Mouse (Mus musculus) spleen, postnatal 4 days (tissue): ENCODE measurements at regions not wholly inside any gene's neighbourhood (a gene's known extent, or its start where the extent isn't known, plus 50 kb on each side); places are given as distances from the start of the nearest gene placed in this dataset.
"Not testable (repeated sequence)": the region's sequence is repeated elsewhere in the genome, so short reads cannot be mapped to it uniquely, and the experiment has no call there.

ENCODE experiments used
- DNase-seq, 2 experiments: peaks; one replicate each; pipeline ENCODE4 v3.0.0; 2022; ENCODE audit warnings: low spot score in 2 of 2

DNA sequence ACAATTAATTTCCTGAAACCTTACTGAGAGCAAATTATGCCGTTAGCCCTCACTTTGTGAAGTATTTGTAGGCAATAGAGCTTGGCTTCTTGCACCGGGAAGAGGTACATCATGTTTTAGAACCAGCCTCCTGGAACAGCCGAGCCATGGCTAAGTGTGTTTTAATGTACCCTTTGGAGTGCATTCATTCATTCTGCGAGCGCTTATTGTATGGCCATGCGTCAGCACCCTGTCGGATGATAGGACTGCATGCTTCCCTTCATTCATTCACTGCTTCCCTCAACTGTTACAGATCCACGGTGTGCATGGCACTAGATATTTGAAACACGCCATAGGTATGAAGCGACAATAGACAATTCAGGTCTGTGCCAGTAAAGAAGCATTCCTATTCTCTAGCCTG lies 409.4 kb upstream of the Ercc4 start:
- DNase-seq = no peak

DNA sequence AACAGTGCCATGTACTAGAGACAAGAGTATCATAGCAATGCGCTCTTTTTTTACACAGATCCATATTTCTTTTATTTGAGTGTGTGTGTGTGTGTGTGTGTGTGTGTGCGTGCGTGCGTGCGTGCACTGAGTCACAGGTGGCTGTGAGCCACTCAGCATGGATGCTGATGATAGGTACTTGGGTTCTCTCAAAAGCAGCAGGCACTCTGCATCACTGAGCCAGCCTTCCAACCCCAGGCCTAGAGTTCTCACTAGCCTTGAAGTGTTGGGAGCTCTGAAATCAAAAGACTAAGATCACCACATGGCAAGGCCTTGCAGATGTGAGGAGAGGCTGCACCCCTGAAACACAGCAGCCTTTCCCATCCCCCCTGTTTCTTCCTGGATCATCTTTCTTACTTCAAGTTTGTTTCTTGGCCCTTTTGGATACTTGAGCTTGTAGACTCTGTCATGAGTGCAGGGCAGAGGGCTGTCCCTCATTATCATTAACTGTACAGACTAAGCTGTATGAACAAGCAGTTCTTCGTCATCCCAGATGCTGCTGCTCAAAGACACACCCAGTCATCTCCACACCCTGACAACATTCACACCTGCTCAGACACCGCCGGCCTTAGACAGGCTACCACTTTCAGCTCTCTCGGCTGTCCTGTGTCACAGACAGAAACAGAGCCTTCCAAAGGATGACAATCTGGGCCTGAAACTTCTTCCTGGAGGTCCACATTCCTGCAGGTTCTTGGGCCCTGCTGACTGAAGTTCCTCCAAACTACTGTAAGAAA lies 405.5 kb upstream of the Ercc4 start:
- no peak for DNase-seq

DNA sequence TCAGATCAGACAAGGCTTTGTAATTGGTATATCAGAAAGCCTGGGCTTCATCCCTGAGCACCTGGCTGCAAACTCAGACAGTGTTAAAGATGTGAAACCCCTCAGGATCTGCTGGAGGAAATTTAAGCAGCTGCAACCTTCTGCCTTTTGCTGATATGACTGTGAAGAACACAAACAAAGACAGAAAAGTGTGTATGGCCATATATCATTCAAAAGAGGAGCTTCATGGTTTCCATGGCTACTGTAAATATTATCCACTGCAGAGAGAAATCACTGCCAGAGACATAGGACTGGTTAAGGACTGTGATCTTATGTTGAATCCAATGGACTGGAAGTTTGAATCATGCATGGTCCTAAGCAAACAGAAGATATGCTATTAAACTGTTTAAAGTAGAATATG lies 402.6 kb upstream of the Ercc4 start:
- DNase-seq = no peak

DNA sequence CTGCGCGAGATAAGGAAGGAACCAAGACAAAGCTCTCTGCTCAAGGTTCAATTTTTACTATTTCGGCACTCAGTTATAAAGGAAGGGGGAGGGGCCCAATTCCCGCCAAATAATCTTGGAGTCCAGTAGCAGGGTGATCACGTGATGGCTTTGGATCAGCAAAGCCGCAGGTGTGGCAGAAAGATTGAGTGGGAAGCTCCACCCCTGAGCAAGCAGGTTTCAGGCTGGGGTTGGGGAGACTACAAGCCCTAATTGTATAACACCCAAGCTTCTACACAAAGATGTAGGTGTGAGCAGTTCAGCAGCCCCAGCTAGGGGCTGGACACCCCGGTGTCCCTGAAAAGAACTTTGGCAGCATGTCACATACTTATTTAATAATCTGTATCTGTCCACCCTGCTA lies 388.1 kb upstream of the Ercc4 start:
- not testable (repeated sequence) for DNase-seq

DNA sequence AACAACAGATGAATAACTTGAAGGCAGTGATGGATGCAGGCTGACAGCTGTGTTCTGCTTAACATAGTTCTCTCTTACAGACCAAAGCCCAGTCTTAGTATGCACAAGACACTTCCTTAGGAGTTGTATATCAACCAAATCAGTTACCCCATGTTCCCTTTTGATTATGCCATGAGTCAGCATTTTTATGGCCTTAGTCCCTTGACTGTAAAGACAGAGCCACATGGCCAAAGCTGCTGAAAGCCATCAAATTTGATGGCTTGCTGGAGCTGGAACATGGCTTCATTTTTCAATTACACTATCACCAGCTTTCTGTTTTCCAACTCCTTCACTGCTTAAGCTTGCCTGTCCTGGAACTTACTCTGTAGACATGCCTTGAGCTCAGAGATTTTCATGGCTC lies 383.4 kb upstream of the Ercc4 start:
- no peak for DNase-seq

DNA sequence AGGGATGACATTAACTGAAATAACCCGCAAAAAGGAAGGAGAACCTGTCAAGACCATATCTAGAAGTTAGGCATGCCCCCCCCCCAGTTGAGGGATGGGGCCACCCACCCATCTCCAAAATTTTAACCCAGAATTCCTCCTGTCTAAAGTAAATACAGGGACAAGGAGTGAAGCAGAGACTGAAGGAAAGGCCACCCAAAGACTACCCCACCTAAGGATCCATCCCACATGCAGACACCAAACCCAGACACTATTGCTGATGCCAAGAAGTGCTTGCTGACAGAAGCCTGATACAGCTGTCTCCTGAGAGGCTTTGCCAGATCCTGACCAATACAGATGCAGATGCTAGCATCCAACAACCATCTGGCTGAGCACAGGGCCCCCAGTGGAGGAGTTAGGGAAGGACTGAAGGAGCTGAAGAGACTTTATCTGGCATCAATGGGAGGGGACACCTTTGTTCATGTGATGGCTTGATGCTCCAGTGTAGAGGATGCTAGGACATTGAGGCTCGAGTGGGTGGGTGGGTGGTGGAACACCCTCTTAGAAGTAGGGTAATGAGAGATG lies 379.2 kb upstream of the Ercc4 start:
- not testable (repeated sequence) for DNase-seq

DNA sequence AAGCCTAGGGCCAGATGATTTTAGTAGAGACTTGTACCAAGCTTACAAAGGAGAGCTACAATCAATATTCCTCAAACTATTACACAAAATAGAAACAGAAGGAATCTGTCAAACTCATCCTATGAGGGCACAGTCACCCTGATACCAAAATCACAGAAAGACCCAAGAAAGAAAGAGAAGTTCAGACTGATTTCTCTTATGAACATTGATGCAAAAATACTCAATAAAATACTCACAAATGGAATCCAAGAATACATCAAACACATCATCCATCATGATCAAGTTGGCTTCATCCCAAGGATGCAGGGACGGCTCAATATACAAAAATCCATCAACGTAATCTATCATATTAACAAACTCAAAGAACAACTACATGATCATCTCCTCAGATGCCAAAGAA lies 377.9 kb upstream of the Ercc4 start:
- no peak for DNase-seq

DNA sequence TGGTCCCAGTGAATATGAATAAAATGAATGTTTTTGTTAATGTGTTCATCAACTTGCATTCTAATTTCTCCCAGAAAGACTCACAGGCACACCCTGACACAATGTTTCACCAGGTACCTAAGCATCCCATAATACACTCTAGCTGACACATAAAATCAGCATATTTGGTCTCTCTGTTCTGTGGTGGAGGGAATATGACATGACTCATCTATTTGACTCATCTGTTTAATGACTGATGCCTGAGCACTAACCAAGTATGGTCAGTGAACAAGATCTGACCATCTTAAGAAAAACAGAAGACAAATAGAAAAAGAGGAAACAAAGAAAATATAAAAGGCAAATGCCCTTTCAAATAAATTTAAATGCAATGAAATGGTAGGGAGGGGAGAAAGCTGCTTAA lies 367.0 kb upstream of the Ercc4 start:
- DNase-seq = no peak

DNA sequence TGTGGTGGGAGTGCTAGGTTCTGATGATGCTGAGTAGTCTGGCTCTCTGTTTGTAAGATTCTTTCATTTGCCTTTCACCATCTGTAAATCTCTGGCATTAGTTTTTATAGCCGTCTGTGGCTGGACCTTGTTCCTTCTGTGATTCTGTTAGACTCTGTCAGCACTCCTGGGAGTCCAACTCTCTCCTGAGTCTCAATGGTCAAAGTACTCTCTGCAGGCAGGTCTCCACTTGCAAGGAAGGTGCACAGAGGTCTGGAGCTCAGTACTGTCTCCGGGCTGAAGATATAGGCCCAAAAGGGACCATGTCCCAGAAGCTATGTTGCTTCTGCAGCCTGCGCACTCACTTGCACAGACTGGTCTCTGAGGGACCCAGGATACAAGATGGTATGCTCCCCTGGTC lies 356.3 kb upstream of the Ercc4 start:
- DNase-seq = no peak

DNA sequence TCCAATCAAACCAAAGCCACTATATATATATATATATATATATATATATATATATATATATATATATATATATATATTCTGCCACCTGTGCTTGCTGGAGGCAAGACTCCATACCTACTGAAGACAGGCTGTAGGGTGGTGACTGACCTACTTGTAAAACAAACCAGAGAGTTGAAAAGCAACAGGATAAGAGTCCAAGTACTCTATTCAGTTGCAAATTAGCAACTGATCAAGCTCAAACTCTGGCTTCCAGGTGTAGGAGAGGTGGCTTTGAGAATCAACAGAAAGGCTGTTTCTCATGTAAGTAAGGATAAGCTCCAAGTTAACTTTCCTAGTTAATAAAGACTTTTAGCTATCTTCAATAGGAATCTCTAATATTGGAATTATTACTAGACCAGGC lies 355.1 kb upstream of the Ercc4 start:
- DNase-seq = no peak

DNA sequence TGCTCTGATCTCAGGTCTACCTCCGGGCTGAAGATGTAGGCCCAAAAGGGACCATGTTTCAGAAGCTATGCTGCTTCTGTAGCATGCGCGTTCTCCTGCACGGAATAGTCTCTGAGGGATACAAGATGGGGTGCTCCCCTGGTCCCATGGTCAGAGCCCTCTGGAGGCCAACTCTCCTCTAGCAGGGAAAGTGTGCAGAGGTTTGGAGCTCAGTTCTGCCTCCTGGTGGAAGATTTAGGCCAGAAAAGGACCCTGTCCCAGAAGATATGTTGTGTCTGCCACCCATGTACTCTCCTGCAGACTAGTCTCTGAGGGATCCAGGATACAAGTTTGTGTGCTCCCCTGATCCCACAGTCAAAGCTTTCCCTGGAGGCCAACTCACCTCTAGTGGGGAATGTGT lies 350.9 kb upstream of the Ercc4 start:
- no peak for DNase-seq

DNA sequence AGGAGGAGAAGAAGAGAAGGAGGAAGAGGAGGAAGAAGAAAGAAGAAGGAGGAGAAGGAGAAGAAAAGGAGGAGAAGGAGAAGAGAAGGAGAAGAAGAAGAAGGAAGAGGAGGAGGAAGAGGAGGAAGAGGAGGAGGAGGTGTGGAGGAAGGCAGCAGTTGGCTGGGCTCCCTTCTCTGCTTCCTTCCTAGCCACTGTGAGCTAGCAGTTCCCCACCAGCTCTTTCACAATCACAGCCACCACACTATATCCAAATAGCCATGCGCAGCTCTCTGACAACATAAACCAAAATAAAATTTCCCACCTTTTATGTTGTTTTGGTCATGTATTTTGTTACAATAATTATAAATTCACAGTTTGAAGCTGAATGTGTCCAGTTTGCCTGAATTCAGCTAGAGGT lies 345.3 kb upstream of the Ercc4 start:
- DNase-seq = no peak

DNA sequence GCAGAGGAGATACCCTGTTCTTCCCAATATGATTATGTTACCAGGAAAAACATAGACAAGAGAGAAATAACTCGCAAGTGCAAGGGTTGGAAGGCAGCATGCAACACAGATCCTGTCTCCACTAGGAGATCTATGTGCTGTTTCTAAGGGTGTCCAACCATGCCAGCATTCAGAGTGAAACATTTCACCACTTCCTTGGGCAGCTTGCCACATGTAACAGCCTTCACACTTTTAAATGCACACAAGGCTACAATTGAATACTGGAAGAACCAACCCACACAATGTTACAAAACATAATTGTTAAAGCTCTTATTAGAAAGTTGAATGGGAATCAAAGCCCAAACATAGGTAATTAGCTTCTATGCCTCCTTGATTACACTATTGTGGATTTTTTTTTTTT lies 344.9 kb upstream of the Ercc4 start:
- DNase-seq = no peak

DNA sequence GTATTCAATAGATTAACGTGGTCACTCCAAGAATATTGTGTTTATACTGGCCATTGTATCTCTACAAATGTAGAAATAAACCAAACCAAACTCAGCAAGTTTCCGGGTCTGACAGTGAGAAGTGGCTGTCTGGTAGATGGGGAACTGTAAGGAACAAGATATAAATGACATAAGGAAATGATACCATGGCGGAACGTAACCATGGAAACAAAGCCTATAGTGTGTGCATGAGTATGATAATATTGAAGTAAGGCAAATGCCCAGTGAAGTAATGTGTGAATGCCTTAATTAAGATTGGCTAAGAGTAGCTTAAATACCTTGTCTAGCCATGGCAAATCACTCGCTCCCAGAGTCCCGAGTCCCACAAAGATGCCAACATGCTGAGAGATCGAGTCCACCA lies 342.6 kb upstream of the Ercc4 start:
- DNase-seq = no peak

DNA sequence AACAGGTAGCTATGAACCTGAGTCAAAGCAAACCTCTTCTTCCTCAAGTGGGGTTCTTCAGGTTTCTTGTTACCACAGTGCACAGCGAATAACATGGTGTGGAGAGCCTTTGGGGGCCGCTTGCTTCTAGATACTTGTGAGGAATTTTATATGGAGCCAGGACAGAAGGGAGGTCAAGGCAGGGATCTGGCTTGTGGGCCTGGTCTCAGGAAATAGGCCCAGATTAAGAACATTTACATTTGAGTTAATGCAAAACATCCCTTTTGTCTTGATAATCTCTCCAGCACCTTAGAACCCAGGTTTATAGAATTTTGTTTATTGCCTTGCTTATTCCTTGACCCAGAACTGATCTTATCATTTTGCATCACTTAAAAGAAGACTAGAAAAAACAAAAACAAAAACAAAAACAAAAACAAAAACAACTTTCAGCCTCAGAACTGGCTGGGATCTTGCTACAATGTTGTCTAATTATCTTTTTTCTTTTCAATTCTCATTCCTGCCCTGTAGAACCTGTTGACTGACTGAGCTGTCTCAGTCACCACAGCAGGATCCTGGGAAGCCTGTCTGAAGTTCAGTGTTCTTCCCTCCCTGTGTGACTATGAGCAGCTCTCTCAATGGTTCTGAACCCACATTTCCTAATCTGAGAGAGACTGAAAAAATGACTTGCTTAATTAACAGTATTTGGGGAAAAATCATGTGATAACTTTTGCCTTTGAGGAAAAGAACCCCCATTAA lies 341.2 kb upstream of the Ercc4 start:
- DNase-seq = no peak

DNA sequence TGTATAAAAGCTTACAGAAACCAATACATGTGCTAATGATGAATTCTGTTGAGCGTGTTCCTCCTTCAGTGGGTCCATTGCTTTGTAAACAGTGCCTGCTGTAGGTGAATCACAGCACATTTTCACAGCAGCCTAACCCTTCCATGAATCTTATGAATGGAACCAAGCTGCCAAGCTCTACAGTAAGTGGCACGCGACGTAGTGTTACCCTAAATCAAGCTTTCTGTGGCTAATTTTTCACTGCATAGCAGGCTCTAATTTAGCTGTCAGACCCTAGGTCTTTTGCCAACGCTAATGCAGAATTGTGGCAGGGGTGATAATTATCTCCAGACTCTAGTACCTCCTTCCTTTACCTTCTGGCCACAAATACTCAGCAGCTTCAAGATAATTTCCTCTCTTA lies 339.0 kb upstream of the Ercc4 start:
- DNase-seq = no peak

DNA sequence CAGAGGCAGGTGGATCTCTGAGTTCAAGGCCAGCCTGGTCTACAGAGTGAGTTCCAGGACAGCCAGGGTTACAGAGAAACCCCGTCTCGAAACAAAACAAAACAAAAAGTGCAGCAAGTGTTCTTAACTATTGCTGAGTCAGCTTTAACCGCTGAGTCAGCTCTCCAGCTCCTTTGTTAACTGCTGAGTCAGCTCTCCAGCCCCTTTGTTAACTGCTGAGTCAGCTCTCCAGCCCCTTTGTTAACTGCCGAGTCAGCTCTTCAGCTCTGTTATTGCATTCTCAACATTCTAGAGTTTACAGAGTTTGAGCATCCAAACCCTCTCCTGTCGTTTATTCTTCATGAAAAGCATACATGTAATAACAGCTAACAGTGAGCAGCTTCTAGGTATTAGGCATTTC lies 336.9 kb upstream of the Ercc4 start:
- no peak for DNase-seq

DNA sequence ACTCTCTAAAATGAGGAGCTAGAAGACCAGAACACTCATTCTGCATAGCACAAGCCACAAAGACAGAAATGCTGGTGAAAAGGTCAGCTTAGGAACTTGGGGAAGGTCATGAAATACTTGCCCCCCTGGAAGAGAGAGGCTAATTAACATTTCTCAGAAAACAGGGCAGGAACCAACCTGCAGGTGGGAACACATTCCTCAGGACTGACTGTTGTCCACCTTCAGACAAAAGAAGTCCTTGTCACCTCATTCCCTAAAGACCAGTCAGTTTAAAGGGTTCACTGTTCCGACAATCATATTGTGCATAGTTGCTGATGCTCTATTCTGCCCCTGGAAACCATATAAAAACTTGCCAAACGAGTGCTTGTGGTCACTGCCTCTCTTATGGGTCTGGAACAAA lies 333.6 kb upstream of the Ercc4 start:
- peak in 1 of 2 experiments; percentile 25 for DNase-seq

DNA sequence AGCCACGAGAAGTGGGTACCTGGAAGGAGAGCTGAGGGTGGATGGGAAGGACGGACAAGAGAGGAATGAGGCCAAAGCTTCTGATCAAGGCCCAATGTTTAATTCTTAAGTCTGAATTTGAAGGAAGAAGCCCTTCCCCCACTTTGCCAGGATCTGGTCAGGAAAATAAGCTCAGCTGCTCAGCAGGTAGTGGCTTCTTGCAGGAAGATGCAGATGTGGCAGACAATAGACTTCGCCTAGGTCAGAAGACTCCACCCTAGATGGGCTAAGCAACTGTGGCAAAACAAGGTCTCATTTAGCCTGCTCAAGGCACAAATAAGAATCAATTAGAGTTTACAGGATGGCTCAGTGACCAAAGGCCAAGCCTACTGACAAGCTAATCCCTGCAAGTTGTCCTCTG lies 330.4 kb upstream of the Ercc4 start:
- no peak for DNase-seq

DNA sequence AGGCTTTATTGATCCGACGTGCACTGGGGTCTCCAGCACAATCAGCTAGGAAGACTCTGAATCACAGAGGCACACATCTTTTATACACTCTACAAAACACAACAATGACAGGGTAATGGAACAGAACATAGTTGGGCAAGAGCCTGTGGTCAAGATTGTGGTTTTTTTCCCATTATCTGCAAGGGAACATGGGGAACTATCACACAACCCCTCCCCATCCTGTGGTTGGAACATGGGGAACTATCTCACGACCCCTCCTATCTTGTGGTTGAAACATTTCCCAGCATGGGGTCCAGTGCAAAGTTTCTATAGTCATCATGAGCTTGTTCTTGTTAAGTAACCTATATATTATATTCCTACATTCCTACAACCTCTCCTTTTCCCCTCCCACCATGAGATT lies 328.8 kb upstream of the Ercc4 start:
- no peak for DNase-seq

DNA sequence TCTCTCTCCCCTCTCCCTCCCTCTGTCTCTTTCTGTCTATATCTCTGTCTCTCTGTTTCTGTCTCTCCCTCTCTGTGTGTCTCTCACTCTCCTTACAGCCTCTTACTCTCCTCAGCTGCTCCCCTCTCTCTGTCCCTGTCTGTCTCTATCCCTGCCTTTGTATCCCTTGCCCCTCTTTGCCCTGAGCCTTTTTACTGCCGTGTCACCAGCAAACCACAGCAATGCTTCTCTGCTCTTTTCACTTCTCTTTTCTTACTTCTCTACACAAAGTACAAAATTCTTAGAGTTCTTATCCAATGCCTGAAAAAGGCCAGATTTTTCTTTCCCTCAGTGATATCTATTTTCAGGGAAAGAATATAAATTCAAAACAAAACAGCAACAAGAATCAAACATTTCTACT lies 323.7 kb upstream of the Ercc4 start:
- DNase-seq = no peak

DNA sequence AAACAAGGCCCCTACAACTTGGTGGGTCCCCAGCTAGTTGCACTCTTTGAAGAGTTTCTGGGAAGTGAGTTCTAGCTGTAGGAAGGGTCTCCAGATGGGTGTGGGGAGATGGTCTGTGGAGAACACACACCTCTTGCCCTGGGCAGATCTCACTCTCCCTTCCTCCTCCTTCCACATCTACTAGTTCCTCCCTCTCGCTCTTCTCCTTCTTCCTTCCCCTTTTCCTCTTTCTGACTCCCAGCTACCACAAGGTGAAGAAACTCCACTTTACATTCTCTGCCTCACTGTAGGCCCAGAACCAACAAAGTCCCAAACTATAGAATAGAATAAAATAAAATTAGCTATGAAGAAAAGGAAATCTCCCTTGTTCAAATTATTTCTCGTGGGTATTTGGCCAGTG lies 311.0 kb upstream of the Ercc4 start:
- no peak for DNase-seq

DNA sequence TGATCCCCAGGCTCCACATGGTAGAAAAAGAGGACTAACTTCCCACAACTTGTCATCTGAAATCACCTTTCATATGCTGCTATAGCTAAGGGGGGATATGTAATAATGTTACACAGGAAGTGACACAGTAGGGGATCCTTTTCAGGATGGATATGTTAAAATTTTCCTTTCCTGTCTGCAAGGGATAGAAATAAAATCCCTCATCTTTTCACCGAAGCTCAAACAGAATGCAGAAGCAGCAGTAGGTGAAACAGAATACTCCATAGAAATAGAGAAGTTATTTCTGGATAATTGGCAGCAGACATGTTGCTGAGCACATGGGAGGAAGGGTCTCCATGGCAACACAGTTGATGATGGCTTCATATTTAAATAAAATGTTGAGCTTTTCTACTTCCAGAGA lies 309.3 kb upstream of the Ercc4 start:
- no peak for DNase-seq
